ENCODE assay signal across 8 mouse cellular contexts in the genomic region with DNA sequence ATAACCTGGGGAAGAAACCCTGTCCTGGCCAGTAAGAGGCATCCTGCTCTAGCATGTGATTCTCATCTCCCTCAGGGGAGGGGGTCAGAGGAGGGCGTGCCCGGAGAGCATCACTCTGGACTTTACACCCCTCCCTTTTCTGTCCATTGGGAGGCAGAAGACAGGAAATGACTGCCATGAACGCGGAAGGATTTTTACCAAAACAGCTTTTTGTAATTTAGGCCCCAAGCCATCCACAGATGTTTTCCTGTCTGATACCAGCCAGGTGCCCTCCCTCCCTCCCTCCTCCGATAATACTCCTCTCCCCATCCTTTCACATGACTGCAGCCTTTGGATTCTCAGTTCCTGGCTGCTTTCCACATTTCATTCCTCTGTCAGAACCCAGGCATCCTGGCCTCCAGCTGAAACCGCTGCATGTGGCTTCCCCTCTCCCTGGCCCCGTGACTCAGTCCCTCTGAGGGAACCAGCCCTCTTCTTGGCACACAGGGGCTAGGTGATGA. TPM values are rescaled to one million over a fixed set of nuclear protein-coding genes. Genes with fewer than 3 reads are reported as not detected.
DNase-seq lines count a peak whose midpoint lies in the region; ATAC-seq and TF ChIP-seq lines count a peak whose summit lies in the region.

A gene (plus strand): TSS at position 367 of the 500 bp plus-strand sequence.

- intact Hi-C loops in heart, adult 2 months (cut with DNase I) = no loop called here

- H3K4me1 ChIP-seq in kidney, embryonic 16.5 days (ENCODE audit: insufficient read depth, low read length) = 0 out of 2 replicates have a peak, but pooled peaks cover 7% of the 10 kb centered on the region
- H3K4me1 ChIP-seq in heart, adult 2 months (ENCODE audit: control insufficient read depth, insufficient read depth, low read length) = peaks cover 2% of the 10 kb centered on the region; the same call in 1 of the 2 replicates
- H3K4me1 ChIP-seq in limb, embryonic 10.5 days = peaks cover 15% of the 10 kb centered on the region
- H3K4me1 ChIP-seq in stomach, embryonic 15.5 days = 0 out of 2 replicates have a peak, but pooled peaks cover 9% of the 10 kb centered on the region

- H3K9ac ChIP-seq in kidney, embryonic 16.5 days (replicated peaks; ENCODE audit: low read length) = peak within 1 kb of the TSS; percentile 23; the same call in 1 of the 2 replicates
- H3K9ac ChIP-seq in heart, adult 2 months (ENCODE audit: low read depth, low read length) = no peak within 1 kb of the TSS
- no peak within 1 kb of the TSS for H3K9ac ChIP-seq in stomach, embryonic 15.5 days

- no peaks in the 10 kb centered on the region for H3K27me3 ChIP-seq in kidney, embryonic 16.5 days (ENCODE audit: insufficient read depth, low read length)
- H3K27me3 ChIP-seq in heart, adult 2 months (ENCODE audit: control insufficient read depth, insufficient read depth, low read length) = no peaks in the 10 kb centered on the region
- H3K27me3 ChIP-seq in limb, embryonic 10.5 days (ENCODE audit: low read depth, poor library complexity, severe bottlenecking) = no peaks in the 10 kb centered on the region
- no peaks in the 10 kb centered on the region for H3K27me3 ChIP-seq in stomach, embryonic 15.5 days (replicated peaks)

- 0 out of 2 replicates have a peak within 1 kb of the TSS, but pooled peaks have one; percentile 14 for H3K4me2 ChIP-seq in kidney, embryonic 16.5 days (replicated peaks; ENCODE audit: low read depth, low read length)
- H3K4me2 ChIP-seq in stomach, embryonic 15.5 days = peak within 1 kb of the TSS; percentile 26

- TF ChIP-seq POLR2A in heart, adult 2 months (IDR thresholded peaks at IDR 0.05; ENCODE audit: insufficient read depth, low read depth, low read length) = no peak

- peak; percentile 49; the same call in 1 of the 2 replicates for ATAC-seq in kidney, embryonic 16.5 days (ENCODE audit: low FRiP score, low TSS enrichment)
- ATAC-seq in stomach, embryonic 15.5 days (ENCODE audit: insufficient read depth, low FRiP score, low read depth) = peak; percentile 52

- no peak for DNase-seq in kidney, adult 18-20 months
- DNase-seq in brain, adult 2 months (ENCODE audit: low read depth, low spot score) = peak; percentile 75
- DNase-seq in heart, adult 2 months = peak; percentile 42 to 57
- DNase-seq in limb, embryonic 10.5 days (ENCODE audit: low spot score) = no peak
- no peak for DNase-seq in layer of hippocampus, adult 18-20 months (ENCODE audit: low spot score in 2 of 2)
- DNase-seq in right cerebral cortex, postnatal 25 days = no peak

- 23% methylated on average over 7 of the region's 7 CpGs for WGBS in kidney, embryonic 16.5 days
- 10% methylated on average over 7 of the region's 7 CpGs for WGBS in heart, adult 2 months
- WGBS in limb, embryonic 10.5 days = 28% methylated on average over 7 of the region's 7 CpGs
- WGBS in stomach, embryonic 15.5 days = 22% methylated on average over 7 of the region's 7 CpGs

- H3K79me2 ChIP-seq in heart, adult 2 months (replicated peaks; ENCODE audit: control insufficient read depth, insufficient read depth, low read length) = no peaks in the 10 kb centered on the region

- no peak within 1 kb of the TSS for H3K4me3 ChIP-seq in kidney, embryonic 16.5 days (ENCODE audit: low read length)
- H3K4me3 ChIP-seq in heart, adult 2 months = no peak within 1 kb of the TSS
- 0 out of 2 replicates have a peak within 1 kb of the TSS, but pooled peaks have one; percentile 3 for H3K4me3 ChIP-seq in limb, embryonic 10.5 days
- H3K4me3 ChIP-seq in stomach, embryonic 15.5 days (replicated peaks) = no peak within 1 kb of the TSS

- H3K27ac ChIP-seq in kidney, embryonic 16.5 days (ENCODE audit: low read length) = no peak within 1 kb of the TSS
- H3K27ac ChIP-seq in heart, adult 2 months = peak within 1 kb of the TSS; percentile 6; the same call in 1 of the 2 replicates
- 0 out of 2 replicates have a peak within 1 kb of the TSS, but pooled peaks have one; percentile 46 for H3K27ac ChIP-seq in limb, embryonic 10.5 days
- H3K27ac ChIP-seq in stomach, embryonic 15.5 days = peak within 1 kb of the TSS; percentile 31

- H3K9me3 ChIP-seq in kidney, embryonic 16.5 days (ENCODE audit: low read length) = no peaks in the 10 kb centered on the region
- H3K9me3 ChIP-seq in limb, embryonic 10.5 days (replicated peaks) = no peaks in the 10 kb centered on the region
- no peaks in the 10 kb centered on the region for H3K9me3 ChIP-seq in stomach, embryonic 15.5 days

- TF ChIP-seq EP300 in heart, adult 2 months (IDR thresholded peaks at IDR 0.05; ENCODE audit: insufficient read depth, low read depth, low read length) = no peak

- peaks cover 21% of the 10 kb centered on the region for H3K36me3 ChIP-seq in kidney, embryonic 16.5 days (ENCODE audit: insufficient read depth, low read length)
- H3K36me3 ChIP-seq in heart, adult 2 months (ENCODE audit: control insufficient read depth, insufficient read depth, low read length) = no peaks in the 10 kb centered on the region
- peaks cover 33% of the 10 kb centered on the region for H3K36me3 ChIP-seq in limb, embryonic 10.5 days
- peaks cover 12% of the 10 kb centered on the region for H3K36me3 ChIP-seq in stomach, embryonic 15.5 days

- TF ChIP-seq CTCF in heart, adult 2 months (IDR thresholded peaks at IDR 0.05) = no peak

RNA-seq across cellular contexts. Expression of the gene that starts here (rescaled TPM):
- 0.75 and 1.0 TPM in 2 replicates for polyA plus RNA-seq in kidney, embryonic 16.5 days (2015; fragmentation: Nextera tagmentation; extraction: Ambion mirVana)
- 1 to 10 TPM; 2.6 to 3.7 TPM for total RNA-seq in heart, adult 2 months (2021)
- 3.8 and 5.7 TPM in 2 replicates for polyA plus RNA-seq in heart, adult 2 months (2012; rRNA removed)
- polyA plus RNA-seq in limb, embryonic 10.5 days (2016; fragmentation: Nextera tagmentation; extraction: Ambion mirVana) = 0.29 and 0.39 TPM in 2 replicates
- 1.6 and 1.8 TPM in 2 replicates for polyA plus RNA-seq in stomach, embryonic 15.5 days (2015; fragmentation: Nextera tagmentation; extraction: Ambion mirVana)
- total RNA-seq in layer of hippocampus, adult 18-20 months (2021) = under 1 TPM; 0.42 to 0.68 TPM

Comparison
In these comparisons a context has a peak if more than half of its experiments do, and no peak if none do; other contexts are left out.
1. DNase-seq: peak in brain, adult 2 months (single experiment) and heart, adult 2 months (2 of 2); none in kidney, adult 18-20 months (single experiment), limb, embryonic 10.5 days (single experiment), layer of hippocampus, adult 18-20 months (0 of 2) and right cerebral cortex, postnatal 25 days (single experiment).